Mouse (Mus musculus) olfactory bulb, adult 2 months (tissue): ENCODE results near the gene Myo18a. TPM values are rescaled to one million over a fixed set of nuclear protein-coding genes. Genes with fewer than 3 reads are reported as not detected.

Experiments
- H3K27ac ChIP-seq: fragments of 200-500 bp; 2 replicates; pipeline ENCODE4 v1.5.1; 2012; ENCODE audit warnings: low read depth, low read length; ENCODE audit not compliant: insufficient read depth
- H3K4me1 ChIP-seq: fragments of 200-500 bp; 2 replicates; pipeline ENCODE4 v1.6.1; 2012; ENCODE audit warnings: low read length; ENCODE audit not compliant: control insufficient read depth, insufficient read depth
- H3K4me3 ChIP-seq: fragments of 200-500 bp; 2 replicates; pipeline ENCODE4 v1.5.1; 2012; ENCODE audit warnings: mild to moderate bottlenecking, low read depth, low read length, moderate library complexity; ENCODE audit not compliant: insufficient read depth
- CTCF ChIP-seq: fragments of 200-500 bp; IDR thresholded peaks from 2 replicates; pipeline ENCODE4 v1.5.1; 2012; ENCODE audit warnings: low read depth, mild to moderate bottlenecking, low read length, moderate library complexity; ENCODE audit not compliant: insufficient read depth
- POLR2A ChIP-seq: fragments of 200-500 bp; IDR thresholded peaks from 2 replicates; pipeline ENCODE4 v1.6.1; 2012; ENCODE audit warnings: mild to moderate bottlenecking, low read depth, low read length, moderate library complexity; ENCODE audit not compliant: insufficient read depth
- WGBS: fragments of 180-500 bp; shearing (Covaris S2); methylation state at CpG from one replicate; pipeline ENCODE4 v1.1.7; 2018; 5-methylcytosine and 5-hydroxymethylcytosine counted together
- polyA plus RNA-seq: library from polyadenylated mRNA; stranded (reverse); fragments of >200 nt; gene quantifications from 2 replicates; pipeline ENCODE4 v1.2.4, GENCODE M21; 2012; ENCODE audit warnings: low replicate concordance; ENCODE audit not compliant: missing spikeins, insufficient read depth, insufficient read length

Gene Myo18a
- polyA plus RNA-seq, 1 experiment = 284 TPM

DNA sequence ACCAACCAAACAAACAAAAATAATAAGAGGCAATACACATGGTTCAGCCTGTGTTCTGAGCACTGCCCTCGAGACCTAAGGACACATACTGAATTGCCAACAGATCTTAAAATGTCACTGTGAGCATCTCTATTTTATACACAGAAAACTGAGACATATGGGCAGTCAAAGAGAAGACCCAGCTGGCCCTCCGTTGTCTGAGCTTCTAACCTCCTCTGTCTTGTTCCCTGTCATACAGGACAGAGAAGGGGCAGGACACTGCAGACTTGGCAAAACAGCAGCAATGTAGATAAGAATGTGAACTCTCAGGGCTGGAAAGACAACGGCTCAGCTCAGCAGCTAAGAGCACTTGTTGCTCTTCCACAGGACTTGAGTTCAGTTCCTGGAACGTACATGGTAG, 145.4 kb downstream of the Myo18a start:
- no peak for TF ChIP-seq CTCF
- TF ChIP-seq POLR2A = no peak
- Histone ChIP-seq H3K4me3 (no peak overlapping the region), H3K27ac (no peak overlapping the region), H3K4me1 (peaks cover 15% of the 10 kb centered on the region)
- 82% methylated on average over 4 of the region's 4 CpGs for WGBS

DNA sequence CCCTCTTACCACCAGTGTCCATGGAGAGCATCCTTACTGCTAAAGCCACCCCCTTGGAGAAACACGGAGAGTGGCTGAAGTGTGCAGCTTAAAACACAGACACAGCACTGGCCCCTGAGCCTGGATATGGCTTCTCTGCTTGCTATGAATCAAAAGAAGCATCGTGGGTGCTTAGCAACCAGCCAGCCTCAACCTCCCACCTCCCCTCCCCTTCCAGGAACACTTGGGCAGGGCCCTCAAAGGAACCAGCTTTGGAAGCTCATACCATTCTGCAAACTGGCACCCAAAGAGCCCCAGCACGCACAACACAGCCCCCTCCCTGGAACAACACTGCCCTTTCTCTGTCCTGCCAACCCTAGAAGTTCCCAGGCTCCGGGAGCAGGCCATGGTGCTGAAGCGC, 146.3 kb downstream of the Myo18a start:
- Histone ChIP-seq H3K4me3 (no peak overlapping the region), H3K4me1 (peaks cover 17% of the 10 kb centered on the region), H3K27ac (no peak overlapping the region)
- no peak for TF ChIP-seq POLR2A
- no peak for TF ChIP-seq CTCF
- WGBS = 29% methylated on average over 5 of the region's 5 CpGs

DNA sequence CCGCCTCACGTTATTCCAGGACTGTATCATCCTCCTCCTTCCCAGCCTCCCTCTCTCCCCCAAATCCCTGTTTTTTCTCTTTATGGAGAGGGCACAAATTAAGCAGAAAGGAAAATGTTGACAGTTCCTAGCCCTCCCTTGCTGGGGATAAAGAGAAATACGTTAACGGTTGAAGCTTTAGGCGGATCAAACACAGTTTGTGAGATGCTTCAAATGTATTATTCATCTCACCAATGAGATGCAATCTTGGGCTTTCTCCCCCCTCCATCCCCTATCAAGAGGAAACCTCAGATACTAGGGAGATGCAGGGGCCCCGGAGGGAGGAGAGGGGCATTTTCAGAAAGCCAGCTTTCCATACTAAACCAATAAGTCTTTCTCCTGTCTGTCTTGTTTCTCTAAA, 146.7 kb downstream of the Myo18a start:
- H3K27ac ChIP-seq = peak overlapping the region; percentile 26; the same call in 1 of the 2 replicates
- peaks cover 21% of the 10 kb centered on the region for H3K4me1 ChIP-seq
- TF ChIP-seq POLR2A (no peak), CTCF (no peak)
- WGBS = 33% methylated on average over 6 of the region's 6 CpGs
- no peak overlapping the region for H3K4me3 ChIP-seq

DNA sequence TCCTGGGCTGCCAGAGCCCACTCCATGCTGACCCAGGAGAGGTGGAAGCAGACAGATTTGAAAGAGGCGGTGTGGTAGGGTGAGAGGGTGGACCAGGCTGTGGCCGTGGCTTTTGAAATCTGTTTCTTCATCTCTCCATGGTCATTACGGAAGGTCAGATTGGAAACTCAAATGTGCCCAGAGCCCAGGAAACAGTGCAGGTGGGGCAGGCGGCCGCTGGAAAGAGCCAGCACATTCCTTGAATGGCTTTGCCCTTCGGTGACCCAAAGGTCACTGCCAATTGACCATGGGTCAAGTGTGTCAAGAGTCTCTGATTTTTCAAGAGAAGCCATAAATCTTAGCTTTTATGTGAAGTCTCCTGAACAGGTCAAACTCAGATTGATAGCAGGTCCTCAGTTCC, 150.5 kb downstream of the Myo18a start:
- Histone ChIP-seq H3K4me1 (peaks cover 21% of the 10 kb centered on the region), H3K4me3 (no peak overlapping the region), H3K27ac (no peak overlapping the region)
- TF ChIP-seq POLR2A (no peak), CTCF (no peak)
- 95% methylated on average over 6 of the region's 6 CpGs for WGBS

DNA sequence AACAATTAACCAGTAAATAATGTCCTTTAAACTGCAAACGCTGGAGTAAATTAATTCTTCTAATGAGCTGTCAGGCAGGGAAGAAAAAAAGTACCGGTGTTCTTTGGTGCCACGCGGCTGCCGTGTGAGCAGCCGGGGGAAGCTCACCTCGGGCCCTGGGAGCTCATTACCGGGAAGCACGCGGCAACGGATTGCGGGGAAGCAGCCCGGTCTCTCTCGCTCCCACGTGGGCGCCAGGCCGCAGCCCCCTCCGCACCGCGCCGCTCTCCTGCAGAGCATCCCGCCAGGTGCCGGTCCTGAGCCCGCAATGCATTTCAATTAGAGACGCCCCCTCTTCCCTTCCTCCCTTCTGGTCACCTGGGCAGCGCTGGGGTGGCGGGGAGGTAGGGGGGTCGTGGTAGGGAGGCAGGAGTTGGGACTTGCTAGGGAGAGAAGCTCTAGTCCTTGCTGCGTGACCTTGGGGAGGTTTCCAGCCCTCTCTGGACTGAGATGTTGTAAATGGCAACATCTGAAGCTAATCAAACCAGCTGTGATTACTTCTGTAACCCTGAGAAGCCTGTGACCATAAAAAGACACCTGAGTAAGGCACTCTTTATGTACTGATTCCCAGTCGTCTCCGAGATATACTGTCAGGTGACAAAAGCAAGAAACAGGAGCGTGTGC, 151.7 kb downstream of the Myo18a start:
- TF ChIP-seq POLR2A = no peak
- no peak for TF ChIP-seq CTCF
- Histone ChIP-seq H3K27ac (no peak overlapping the region), H3K4me3 (peak overlapping the region; percentile 10; the same call in 1 of the 2 replicates), H3K4me1 (peaks cover 15% of the 10 kb centered on the region)
- WGBS = 20% methylated on average over 32 of the region's 32 CpGs

Other genes starting within 250 kb of the Myo18a start
- gene Abhd15, start 248.1 kb upstream of the Myo18a start, polyA plus RNA-seq = not detected in 2 replicates
- not detected in 2 replicates for gene Trp53i13, start 247.3 kb upstream of the Myo18a start, polyA plus RNA-seq
- gene Gm10392, start 244.0 kb upstream of the Myo18a start, polyA plus RNA-seq = not detected in 2 replicates
- 34.1 and 50.5 TPM in 2 replicates for gene Taok1, start 155.4 kb upstream of the Myo18a start, polyA plus RNA-seq
- gene Nufip2, start 77.1 kb upstream of the Myo18a start, polyA plus RNA-seq = 249 TPM in 1 of 2 replicates, not detected in the other
- not detected in 2 replicates for gene Cryba1, start 38.0 kb upstream of the Myo18a start, polyA plus RNA-seq
- not detected in 2 replicates for gene Gm10277, start 24.5 kb downstream of the Myo18a start, polyA plus RNA-seq
- not detected in 2 replicates for gene Pipox, start 130.8 kb downstream of the Myo18a start, polyA plus RNA-seq
- gene Sez6, start 167.6 kb downstream of the Myo18a start, polyA plus RNA-seq = 109 TPM in 1 of 2 replicates, not detected in the other
- gene Phf12, start 219.5 kb downstream of the Myo18a start, polyA plus RNA-seq = 389 TPM in 1 of 2 replicates, not detected in the other